Mouse (Mus musculus) induced T-regulatory cell, adult 2 months (primary cell): ENCODE results near the gene Cnnm1.

ENCODE experiments used
- DNase-seq: peaks from one replicate; pipeline ENCODE4 v3.0.0-alpha.2; 2012; ENCODE audit warnings: low read depth

The Cnnm1 gene

DNA sequence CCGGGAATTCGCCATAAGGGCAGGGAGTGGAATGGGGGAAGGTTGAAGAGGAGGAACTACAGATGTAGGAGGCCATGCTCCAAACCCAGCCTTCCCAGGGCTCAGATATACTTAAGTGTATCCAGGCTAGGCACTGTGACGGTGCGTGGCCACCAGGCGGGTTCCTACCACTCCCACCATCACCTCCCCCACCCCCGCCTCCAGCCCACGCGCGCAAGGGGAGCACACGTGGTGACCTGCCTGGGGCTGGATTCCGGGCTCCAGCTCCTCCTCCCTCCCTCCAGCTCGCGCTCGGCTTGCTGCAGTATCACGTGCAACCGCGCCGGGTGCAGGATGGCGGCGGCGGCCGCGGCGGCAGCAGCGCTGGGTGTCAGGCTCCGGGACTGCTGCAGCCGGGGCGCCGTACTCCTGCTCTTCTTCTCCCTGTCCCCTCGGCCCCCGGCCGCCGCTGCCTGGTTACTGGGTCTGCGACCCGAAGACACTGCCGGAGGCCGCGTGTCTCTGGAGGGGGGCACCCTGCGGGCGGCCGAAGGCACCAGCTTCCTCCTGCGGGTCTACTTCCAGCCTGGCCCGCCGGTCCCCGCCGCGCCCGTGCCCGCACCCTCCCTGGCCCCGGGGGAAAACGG is at the start of gene Cnnm1:
Cnnm1 (plus strand) TSS at position 325 of the 626 bp plus-strand sequence.
- DNase-seq = no peak

DNA sequence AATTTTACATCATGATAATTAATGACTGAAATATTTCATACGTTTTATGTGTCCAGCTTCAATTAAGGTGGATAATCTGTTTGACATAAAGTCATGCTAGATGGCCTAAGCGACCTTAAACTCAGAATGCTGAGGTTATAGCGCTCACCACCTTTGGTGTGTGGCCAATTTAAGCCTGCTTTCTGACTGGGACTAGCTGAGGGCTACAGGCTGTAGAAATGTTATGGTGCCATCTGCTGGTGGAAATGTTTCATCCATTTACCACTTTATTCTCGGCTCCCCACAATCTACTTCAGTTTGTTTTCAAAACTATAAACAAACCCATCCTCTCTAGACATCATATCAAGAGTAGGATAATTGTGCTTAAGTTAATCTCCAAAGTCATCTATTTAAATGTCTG is 43.9 kb upstream of the Cnnm1 start:
- DNase-seq = peak; percentile 56

DNA sequence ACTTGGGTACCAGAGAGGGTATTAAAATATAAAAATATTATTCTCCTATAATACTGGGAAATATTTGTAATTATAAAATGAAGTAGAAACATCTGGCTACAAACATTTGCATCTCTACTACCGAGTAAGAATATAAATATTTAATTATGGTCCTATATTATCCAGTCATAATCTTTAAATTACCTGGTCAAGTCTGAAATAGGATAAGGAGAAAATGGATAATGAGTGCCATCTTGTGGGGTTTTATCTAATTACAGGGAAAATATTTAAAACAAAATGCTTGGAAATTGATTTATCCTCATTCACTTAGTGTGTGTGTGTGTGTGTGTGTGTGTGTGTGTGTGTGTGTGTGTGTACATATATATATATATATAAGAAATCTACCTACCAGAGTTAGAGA is 33.1 kb upstream of the Cnnm1 start:
- peak; percentile 3 for DNase-seq

DNA sequence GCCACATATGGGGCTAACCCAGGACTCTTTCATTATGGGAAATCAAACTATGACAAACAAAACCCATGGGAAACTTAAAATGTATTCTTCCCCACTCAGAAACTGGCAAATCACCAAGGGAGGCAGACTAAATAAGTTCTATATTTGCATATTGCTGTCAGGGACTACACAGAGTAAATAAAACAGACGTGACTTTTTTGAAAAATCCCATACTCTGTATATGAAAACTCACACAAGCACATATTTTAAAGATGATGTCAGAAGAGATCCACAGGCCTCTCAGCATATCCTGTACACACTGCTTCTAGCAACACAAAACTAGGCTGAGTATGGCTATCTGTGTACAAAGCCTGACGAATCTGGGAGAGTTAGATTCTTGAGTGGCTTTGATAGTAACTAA is 24.7 kb upstream of the Cnnm1 start:
- no peak for DNase-seq

DNA sequence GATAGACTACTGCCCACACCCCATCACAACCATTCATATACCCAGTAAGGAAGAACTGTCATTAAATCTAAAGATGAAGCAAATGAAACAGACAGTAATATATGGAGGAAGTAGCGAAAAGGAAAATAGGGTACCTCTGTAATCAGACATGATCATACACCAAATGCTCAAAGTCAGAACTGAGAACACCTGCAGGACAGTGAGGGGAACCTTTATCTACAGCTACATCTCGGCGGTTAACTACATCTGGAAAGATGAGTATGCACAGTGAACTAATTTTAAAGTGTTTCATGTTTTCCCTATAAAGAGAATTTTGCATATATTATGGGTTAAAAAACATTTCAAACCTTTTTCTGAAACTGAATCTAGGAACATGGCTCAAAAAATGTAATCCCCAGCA is 19.7 kb upstream of the Cnnm1 start:
- DNase-seq = no peak

DNA sequence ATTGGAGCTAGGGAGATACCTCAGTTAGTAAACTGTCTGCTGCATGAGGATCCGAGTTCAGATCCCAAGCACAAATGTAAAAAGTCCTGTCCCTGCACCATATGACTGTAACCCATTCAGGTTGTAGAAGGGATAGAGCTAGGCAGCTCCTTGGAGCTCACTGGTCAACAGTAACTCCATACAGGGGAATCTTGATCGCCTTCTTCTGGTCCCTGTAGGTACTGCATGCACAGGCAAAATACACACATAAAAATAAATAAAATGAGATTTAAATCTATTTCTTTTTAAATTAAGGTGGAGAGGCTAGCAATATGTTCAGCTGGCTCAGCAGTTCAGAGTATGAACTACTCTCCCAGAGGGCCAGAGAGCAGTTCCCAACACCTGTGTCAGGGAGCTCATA is 16.2 kb upstream of the Cnnm1 start:
- peak; percentile 7 for DNase-seq

DNA sequence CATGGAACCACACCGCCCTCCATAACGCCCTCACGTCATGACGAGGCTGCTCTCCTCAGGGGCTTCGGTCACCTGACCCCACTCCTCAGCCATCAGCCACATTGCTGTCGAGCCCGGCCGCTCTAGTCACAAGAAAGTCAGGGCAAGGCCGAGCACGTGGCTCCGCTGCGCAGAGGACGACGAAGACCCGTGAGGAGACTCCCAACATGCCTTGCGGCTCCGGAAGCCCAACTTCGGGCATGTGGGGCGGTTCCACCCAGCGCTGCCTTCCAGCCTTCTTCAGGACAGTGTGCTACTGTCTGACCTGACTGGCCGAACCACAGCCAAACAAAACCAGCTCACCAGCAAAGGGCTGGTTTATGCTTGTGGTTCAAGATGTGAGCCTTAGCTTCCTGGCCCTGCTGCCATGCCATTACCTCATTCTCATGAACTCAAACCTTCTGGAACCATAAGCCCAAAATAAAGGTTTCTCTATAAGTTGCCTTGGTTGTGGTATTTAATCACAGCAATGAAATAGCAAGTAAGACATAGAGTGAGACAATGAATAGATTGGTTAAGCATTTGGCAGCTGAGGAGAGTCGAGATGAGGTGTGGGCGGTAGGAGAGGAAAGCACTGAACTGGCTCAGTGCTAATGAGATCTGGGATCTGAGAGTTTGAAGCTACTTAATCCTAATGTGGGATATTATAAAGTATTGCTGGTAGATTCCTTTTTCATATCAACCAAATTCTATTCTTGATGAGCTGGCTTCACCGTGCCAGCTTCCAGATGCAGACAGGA is 12.6 kb upstream of the Cnnm1 start:
- DNase-seq = no peak

DNA sequence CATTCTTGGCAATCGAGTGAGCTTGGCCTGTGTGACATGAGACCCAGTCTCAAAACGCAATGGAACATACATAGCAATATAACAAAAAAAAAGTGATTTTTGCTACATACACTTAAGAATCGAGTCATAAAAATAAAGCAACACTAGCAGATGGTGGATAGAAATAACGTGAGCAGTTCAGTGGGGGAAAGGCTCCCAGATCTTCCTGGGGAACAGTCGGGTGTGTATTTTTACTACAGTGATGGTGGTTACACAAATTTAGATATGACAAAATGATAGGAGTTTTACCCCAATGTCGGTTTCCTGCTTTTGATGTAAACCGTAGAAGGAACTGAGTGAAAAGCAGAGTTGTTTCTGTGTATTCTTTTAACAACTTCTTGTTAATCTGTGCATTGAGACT is 990 bp upstream of the Cnnm1 start:
- DNase-seq = no peak

DNA sequence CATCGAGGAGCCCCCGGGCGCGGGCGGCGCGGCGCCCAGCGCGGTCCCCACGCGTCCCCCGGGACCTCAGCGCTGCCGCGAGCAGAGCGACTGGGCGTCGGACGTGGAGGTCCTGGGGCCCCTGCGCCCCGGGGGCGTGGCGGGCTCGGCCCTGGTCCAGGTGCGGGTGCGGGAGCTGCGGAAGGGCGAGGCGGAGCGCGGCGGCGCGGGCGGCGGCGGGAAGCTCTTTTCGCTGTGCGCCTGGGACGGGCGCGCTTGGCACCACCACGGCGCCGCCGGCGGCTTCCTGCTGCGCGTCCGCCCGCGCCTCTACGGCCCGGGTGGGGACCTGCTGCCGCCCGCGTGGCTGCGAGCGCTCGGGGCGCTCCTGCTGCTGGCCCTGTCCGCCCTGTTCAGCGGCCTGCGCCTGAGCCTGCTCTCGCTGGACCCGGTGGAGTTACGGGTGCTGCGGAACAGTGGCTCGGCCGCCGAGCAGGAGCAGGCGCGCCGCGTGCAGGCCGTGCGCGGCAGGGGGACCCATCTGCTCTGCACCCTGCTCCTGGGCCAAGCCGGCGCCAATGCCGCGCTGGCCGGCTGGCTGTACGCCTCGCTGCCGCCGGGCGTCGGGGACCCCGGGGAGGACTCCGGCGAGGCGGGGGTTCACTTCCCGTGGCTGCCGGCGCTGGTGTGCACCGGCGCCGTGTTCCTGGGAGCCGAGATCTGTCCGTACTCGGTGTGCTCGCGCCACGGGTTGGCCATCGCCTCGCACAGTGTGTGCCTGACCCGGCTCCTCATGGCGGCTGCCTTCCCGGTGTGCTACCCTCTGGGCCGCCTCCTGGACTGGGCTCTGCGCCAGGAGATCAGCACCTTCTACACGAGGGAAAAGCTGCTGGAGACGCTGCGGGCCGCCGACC is 778 bp downstream of the Cnnm1 start:
- peak; percentile 4 for DNase-seq

DNA sequence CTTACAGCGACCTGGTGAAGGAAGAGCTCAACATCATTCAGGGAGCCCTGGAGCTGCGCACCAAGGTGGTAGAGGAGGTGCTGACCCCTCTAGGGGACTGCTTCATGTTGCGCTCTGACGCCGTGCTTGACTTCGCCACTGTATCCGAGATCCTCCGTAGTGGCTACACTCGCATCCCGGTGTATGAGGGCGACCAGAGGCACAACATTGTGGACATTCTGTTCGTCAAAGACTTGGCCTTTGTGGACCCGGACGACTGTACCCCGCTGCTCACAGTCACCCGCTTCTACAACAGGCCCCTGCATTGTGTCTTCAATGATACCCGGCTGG is 1.4 kb downstream of the Cnnm1 start:
- no peak for DNase-seq

DNA sequence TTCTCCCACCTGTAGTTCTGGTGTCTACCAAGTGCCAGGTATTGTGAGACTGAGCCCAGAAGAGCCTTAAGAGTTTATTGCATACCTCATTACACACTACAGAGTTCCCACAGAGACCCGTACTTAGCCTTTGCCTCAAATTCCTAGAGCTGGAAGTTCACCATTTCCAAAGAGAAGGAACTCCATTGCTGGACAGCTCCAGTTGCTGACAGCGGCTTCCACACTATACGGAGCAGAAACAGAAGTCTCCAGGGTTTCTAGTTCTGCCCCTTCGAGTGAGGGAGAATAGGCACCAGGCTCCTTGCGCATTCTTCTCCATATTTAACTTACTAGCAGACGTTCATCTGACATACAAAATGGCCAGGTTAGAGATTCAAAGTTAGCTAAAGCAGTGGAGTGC is 2.0 kb downstream of the Cnnm1 start:
- DNase-seq = no peak

DNA sequence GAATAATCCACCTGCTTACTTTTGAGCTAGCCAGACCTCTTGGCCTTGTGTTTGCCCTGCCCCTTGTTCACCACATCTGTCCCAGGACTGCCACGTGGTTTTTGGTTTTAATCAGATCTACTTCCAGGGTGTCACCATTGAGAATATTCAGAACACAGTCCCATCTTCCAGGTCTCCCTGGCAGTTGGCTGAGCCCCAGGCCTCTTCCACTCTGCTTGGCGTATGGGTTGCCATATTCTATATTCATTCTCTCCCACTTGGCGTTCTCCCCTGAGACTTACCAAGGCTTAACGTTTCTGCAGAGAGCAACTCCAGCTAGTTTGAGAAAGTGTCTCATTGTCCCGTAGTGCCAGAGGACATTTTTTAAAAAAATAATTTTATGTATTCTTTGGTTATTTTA is 2.7 kb downstream of the Cnnm1 start:
- DNase-seq = no peak

DNA sequence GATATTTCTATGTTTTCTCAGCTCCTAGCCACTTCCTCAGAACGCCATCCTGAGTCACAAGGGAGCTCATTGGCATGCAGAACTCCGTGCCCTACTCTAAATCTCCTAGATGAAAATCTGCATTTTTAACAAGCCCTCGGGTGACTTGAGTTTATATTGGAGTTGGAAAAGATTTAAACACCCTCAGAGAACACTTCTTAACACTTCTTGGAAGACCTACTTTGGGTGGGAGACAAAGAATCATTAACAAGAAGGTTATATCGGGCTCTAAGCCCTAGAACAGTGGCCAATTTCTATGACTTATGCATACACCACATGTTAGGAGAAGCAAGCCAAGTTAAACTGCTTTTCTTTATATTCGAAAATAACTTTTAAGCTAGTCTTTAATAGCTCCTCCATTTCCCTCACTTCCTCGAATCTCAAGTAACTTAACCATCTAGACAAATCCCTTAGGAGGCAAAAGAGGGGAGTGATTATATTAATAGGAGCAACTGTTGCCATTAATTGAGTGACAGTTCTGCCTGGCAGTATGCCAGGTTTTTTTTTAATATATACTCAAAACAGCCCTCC is 4.5 kb downstream of the Cnnm1 start:
- DNase-seq = no peak

DNA sequence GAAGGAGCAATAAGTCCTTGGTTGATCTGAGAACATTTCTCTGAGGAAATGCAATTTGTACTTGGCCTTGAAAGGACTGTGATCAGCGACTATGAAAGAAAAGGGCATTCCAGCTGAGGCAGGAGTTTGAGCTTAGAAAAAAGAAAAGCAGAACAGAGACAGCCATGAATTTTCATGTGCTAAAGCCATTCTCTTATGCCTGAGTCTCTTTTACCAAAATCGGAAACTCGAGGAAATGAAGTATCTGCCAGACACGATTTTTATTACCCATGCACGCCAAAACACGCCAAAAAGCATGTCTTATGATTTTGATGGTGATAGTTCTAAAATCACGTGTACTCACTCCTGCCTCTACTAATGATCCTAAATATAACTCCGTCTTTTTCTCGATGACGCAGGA is 11.3 kb downstream of the Cnnm1 start:
- no peak for DNase-seq

DNA sequence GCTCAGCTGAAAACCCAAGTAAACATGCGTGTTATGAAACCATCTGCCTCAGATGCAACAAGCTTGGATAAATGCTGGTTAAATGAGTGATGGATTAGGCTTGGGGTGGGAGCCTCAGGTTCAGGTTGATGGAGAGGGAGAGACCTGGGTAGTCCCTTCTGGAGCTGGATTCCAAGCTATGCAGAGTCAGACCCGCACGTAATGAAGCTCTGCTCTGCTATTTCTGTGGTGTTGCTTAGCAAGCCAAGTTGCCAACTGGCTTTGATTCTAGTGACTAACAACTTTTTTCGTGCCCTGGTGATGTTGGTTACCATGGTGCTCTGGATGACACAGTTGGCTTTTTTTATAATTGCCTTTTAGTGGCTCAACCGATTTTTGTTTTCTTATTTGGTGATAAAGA is 11.9 kb downstream of the Cnnm1 start:
- no peak for DNase-seq

DNA sequence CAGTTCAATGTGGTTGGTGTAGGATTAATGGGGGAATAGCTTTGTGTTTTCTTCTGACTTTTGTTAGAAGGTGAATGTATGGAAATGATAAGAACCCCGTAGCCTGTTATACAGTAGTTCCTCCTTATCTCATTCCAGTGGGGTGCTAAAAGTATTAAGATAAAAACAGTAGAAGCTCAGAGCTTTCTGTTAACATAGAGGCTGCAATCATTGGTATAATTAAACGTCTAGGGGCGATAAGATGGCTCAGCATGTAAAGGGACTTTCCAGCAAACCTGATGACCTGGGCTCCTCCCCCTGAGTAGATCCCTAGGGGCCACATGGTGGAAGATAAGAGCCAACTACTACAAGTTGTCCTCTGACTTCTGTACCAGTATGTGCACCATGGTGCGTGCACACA is 12.8 kb downstream of the Cnnm1 start:
- DNase-seq = no peak

DNA sequence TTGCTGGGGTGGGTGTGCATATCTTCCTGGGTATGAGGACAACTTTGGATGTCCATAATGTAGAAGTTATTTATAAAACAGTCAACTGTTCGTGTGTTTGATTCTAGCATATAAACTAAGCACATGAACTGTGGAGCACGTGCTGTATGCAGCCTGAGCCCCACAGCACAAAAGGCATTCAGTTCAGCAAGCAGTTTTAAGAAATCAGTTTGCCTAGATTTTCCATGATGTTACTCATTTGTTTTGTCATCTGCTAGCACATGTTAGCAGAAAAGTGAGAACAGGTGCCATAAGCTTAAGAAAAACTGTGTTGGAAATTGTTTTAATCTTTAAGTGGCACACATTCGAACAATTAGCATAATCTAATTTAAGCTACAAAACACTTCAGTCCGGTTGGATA is 19.7 kb downstream of the Cnnm1 start:
- no peak for DNase-seq

DNA sequence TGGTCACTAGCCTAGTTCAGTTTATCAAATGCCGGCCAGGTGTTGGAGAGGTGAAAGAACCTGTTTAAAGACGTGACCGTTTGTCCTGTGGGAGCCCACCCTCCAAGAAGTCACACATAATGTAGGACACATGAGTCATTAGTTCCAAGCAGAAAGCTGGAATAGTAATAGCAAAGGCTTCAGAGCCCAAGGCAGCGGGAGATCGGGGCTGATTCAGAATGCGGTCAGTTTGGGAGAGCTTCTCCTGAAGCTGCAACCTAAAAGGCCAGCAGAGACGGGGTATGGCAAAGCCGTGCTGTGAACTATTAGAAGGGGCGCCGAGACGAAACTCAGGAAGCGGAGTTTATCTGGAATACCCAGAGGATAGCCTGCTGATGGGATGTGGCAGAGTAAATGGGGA is 20.2 kb downstream of the Cnnm1 start:
- no peak for DNase-seq

DNA sequence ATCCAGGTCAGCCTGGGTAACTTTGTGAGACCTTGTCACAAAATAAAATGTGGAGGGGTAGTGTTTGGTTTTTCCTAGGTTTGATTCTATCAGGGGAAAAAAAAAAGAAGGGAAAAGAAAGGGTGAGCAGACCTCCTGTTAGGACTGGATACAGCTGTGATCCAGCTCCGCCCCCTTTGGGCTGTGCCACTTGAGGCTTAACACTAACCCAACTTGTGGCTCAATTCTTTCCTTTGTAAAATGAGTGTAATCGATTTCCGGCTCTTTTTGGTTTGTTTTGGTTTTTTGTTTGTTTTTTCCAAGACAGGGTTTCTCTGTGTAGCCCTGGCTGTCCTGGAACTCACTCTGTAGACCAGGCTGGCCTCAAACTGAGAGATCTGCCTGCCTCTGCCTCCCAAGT is 21.9 kb downstream of the Cnnm1 start:
- DNase-seq = no peak

DNA sequence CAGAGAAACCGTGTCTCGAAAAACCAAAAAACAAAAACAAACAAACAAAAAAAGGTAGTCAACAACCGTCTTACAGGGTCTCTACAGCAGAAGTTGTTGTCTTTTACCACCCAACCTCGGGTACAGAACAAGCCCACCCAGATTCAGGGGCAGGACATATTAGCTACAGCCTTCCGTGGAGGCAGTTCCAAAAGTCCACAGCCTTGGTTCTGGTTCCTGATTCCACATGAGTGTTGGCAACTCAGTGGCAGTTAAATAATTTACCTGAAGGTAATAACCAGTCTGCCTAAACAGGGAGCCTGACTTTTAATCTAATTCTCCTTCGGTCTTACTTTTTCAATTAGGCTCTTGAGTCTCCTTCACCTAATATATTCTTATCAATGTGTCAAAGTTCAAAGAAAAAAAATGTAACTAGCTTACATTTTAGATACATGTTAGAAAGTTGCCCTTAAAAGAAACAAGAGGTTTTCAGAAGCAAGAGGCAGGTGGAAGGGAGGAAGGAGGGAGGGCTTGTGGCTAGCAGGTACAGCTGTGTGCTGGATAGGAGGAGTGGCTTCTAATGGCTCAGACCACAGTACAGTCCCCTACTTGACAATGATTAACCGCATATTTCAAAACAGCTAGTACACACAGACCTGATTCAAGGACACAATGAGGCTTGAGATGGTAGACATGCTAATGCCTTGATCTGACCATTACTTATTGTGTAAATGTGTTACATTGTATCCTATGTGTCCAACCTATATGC is 23.5 kb downstream of the Cnnm1 start:
- no peak for DNase-seq

DNA sequence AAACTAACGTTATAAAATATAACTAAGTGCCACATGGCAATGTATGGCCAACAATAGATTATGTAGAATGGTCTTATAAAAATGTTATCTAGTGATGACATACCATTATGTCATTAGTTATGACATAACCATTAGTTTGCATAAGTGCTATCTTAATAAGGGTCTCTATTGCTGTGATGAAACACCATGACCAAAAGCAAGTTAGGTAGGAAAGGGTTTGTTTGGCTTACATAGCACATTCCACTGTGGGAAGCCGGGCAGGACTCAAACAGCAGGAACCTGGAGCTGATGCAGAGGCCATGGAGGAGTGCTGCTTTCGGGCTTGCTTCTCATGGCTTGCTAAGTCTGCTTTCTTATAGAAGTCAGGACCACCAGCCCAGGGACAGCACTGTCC is 24.1 kb downstream of the Cnnm1 start:
- no peak for DNase-seq

DNA sequence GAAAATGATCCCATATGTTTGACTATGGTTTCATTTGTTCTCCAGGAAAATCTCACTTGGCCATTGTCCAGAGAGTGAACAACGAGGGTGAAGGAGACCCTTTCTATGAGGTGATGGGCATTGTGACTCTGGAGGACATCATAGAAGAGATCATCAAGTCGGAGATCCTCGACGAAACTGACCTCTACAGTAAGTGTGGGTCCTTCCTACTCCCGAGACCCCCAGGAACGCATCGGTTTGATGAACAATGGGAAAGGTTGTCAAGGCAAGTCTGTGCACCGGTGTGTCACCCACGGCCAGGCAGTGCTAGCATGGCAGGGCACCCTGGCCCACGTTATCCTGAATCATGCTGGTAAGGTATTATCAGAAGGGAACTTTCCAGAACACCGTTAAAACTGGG is 24.8 kb downstream of the Cnnm1 start:
- no peak for DNase-seq
